Mouse (Mus musculus) R1 (cell line): ENCODE data around the gene Tnik.

Experiments
- DNase-seq: peaks from one replicate; pipeline ENCODE4 v3.0.0-alpha.2; 2018; ENCODE audit warnings: low read depth, low spot score

The Tnik gene

GRCm38 (mm10) chr3:28599476-28599875 lies 336.5 kb downstream of the Tnik start:
- DNase-seq, result no peak

- no peak for DNase-seq
Observed at GRCm38 (mm10) chr3:28606741-28607140, 343.7 kb downstream of the Tnik start.

- no peak for DNase-seq
Observed at GRCm38 (mm10) chr3:28612330-28612729, 349.3 kb downstream of the Tnik start.

GRCm38 (mm10) chr3:28616386-28616785 lies 353.4 kb downstream of the Tnik start:
- no peak for DNase-seq

GRCm38 (mm10) chr3:28617008-28617627 lies 354.1 kb downstream of the Tnik start:
- DNase-seq, result no peak

- no peak for DNase-seq
Observed at GRCm38 (mm10) chr3:28621792-28622191, 358.8 kb downstream of the Tnik start.

- DNase-seq, result peak; percentile 79
Observed at GRCm38 (mm10) chr3:28626816-28627215, 363.8 kb downstream of the Tnik start.

- no peak for DNase-seq
Observed at GRCm38 (mm10) chr3:28636778-28637177, 373.8 kb downstream of the Tnik start.

GRCm38 (mm10) chr3:28638957-28639356 lies 375.9 kb downstream of the Tnik start:
- no peak for DNase-seq

- no peak for DNase-seq
Observed at GRCm38 (mm10) chr3:28643252-28643947, 380.4 kb downstream of the Tnik start.

- DNase-seq, result peak; percentile 91
Observed at GRCm38 (mm10) chr3:28652574-28652973, 389.6 kb downstream of the Tnik start.

GRCm38 (mm10) chr3:28653043-28653442 lies 390.0 kb downstream of the Tnik start:
- DNase-seq, result no peak

GRCm38 (mm10) chr3:28654740-28655139 lies 391.7 kb downstream of the Tnik start:
- no peak for DNase-seq

- DNase-seq, result no peak
Observed at GRCm38 (mm10) chr3:28658349-28658748, 395.3 kb downstream of the Tnik start.

GRCm38 (mm10) chr3:28680851-28681250 lies 417.8 kb downstream of the Tnik start:
- no peak for DNase-seq

GRCm38 (mm10) chr3:28681866-28682265 lies 418.9 kb downstream of the Tnik start:
- no peak for DNase-seq

- DNase-seq, result no peak
Observed at GRCm38 (mm10) chr3:28682411-28682810, 419.4 kb downstream of the Tnik start.

- no peak for DNase-seq
Observed at GRCm38 (mm10) chr3:28685510-28685909, 422.5 kb downstream of the Tnik start.

GRCm38 (mm10) chr3:28694811-28695210 lies 431.8 kb downstream of the Tnik start:
- no peak for DNase-seq

GRCm38 (mm10) chr3:28695608-28696007 lies 432.6 kb downstream of the Tnik start:
- peak; percentile 13 for DNase-seq

GRCm38 (mm10) chr3:28696162-28696561 lies 433.1 kb downstream of the Tnik start:
- DNase-seq, result no peak

GRCm38 (mm10) chr3:28697797-28698196 lies 434.8 kb downstream of the Tnik start, which contains the start of gene Slc2a2:
Gene Slc2a2, plus strand, starts transcription at chr3:28697903.
- no peak for DNase-seq

- DNase-seq, result no peak
Observed at GRCm38 (mm10) chr3:28699601-28700000, 436.6 kb downstream of the Tnik start.
